Mouse (Mus musculus) T-cell, adult 2 months (primary cell): ENCODE results near the gene Slc22a17.

Experiments
- DNase-seq: peaks from one replicate; pipeline ENCODE4 v3.0.0; 2022; ENCODE audit warnings: low spot score

Gene Slc22a17

GRCm38 (mm10) chr14:54856703-54857102, 56.2 kb downstream of the Slc22a17 start:
- no peak for DNase-seq
